Mouse (Mus musculus) embryonic fibroblast, embryonic 13.5 days (primary cell): ENCODE data around the gene Olfr1061.
"Not testable (repeated sequence)": the region's sequence is repeated elsewhere in the genome, so short reads cannot be mapped to it uniquely, and the experiment has no call there.

Experiments
- CTCF ChIP-seq: IDR thresholded peaks from 2 replicates; pipeline ENCODE4 v1.5.1; 2011; ENCODE audit warnings: mild to moderate bottlenecking, control low read depth, low read length, moderate library complexity, borderline replicate concordance; ENCODE audit not compliant: insufficient read depth
- POLR2A ChIP-seq: IDR thresholded peaks from 2 replicates; pipeline ENCODE4 v1.6.1; 2011; ENCODE audit warnings: low read depth, mild to moderate bottlenecking, control low read depth, low read length, moderate library complexity

DNA sequence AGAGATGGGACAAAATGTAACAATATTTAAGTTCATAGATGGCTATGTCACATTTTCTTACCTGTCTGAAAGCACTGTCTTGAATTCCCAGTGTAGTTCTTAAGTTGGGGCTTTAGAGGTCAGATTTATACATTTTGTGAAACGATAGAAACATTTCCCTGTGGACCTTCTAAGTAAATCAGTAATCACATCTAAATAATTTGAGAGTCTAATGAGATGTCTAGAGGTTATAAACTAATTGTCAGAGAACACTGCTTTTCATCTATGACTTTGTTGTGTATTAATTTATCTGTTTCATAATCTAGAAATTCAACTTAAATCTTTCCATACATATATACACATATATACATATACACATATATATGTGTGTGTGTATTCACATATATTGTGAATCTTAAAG is 36.6 kb upstream of the Olfr1061 start, which contains the start of gene Olfr1065:
- not testable (repeated sequence) for TF ChIP-seq POLR2A, CTCF
